Mouse (Mus musculus) ES-E14 (cell line): ENCODE measurements around the gene Adar.

Source experiments
- CHD2 ChIP-seq: IDR thresholded peaks from 2 replicates; pipeline ENCODE4 v1.6.1; 2014; ENCODE audit warnings: mild to moderate bottlenecking, low read depth, low read length, inconsistent platforms
- HCFC1 ChIP-seq: IDR thresholded peaks from 2 replicates; pipeline ENCODE4 v1.6.1; 2012; ENCODE audit warnings: low read length, inconsistent platforms, borderline replicate concordance; ENCODE audit not compliant: insufficient read depth
- MAFK ChIP-seq: IDR thresholded peaks from 2 replicates; pipeline ENCODE4 v1.6.1; 2014; ENCODE audit warnings: mild to moderate bottlenecking, low read depth, low read length, inconsistent platforms; ENCODE audit not compliant: insufficient read depth
- ZC3H11A ChIP-seq: IDR thresholded peaks from 2 replicates; pipeline ENCODE4 v1.6.1; 2012; ENCODE audit warnings: low read depth, mild to moderate bottlenecking, inconsistent platforms, low read length, borderline replicate concordance

- TF ChIP-seq CHD2 (no peak), ZC3H11A (no peak), HCFC1 (no peak), MAFK (no peak)
These were observed 88.1 kb downstream of the Adar start for GRCm38 (mm10) chr3:89802876-89803275.
